Mouse (Mus musculus): ENCODE results near the gene Irs3.

- TF ChIP-seq POLR2A (IDR thresholded peaks at IDR 0.05; ENCODE audit: borderline replicate concordance, insufficient read depth, low read length) (no peak), CTCF (IDR thresholded peaks at IDR 0.05; ENCODE audit: borderline replicate concordance, insufficient read depth, low read depth, low read length) (no peak)
Observed at GRCm38 (mm10) chr5:137607860-137608653, 37.5 kb downstream of the Irs3 start.

Measured in cerebellum, adult 2 months (tissue).